Mouse (Mus musculus) kidney, embryonic 16.5 days (tissue): ENCODE measurements around the gene Cnnm2. TPM values are rescaled to one million over a fixed set of nuclear protein-coding genes. Genes with fewer than 3 reads are reported as not detected.
"Not testable (repeated sequence)": the region's sequence is repeated elsewhere in the genome, so short reads cannot be mapped to it uniquely, and the experiment has no call there.

Experiments
- ATAC-seq: fragments of 200-750 bp; cut with Nextera tagmentation; 2 replicates; pipeline ENCODE4 v1.8.0; 2017; ENCODE audit warnings: moderate TSS enrichment; ENCODE audit not compliant: low FRiP score, low TSS enrichment
- H3K27ac ChIP-seq: fragments of 300-500 bp; sonication (generic); 2 replicates; pipeline ENCODE4 v1.5.1; 2014; ENCODE audit warnings: low read length
- H3K27me3 ChIP-seq: fragments of 300-500 bp; sonication (generic); 2 replicates; pipeline ENCODE4 v1.6.1; 2014; ENCODE audit warnings: low read length, control low read depth, mixed read lengths; ENCODE audit not compliant: insufficient read depth
- H3K36me3 ChIP-seq: fragments of 300-500 bp; sonication (generic); 2 replicates; pipeline ENCODE4 v1.6.1; 2014; ENCODE audit warnings: low read length, control low read depth, mixed read lengths; ENCODE audit not compliant: insufficient read depth
- H3K4me1 ChIP-seq: fragments of 300-500 bp; sonication (generic); 2 replicates; pipeline ENCODE4 v1.6.1; 2014; ENCODE audit warnings: low read length, control low read depth, mixed read lengths; ENCODE audit not compliant: insufficient read depth
- H3K4me2 ChIP-seq: fragments of 300-500 bp; sonication (generic); replicated peaks from 2 replicates; pipeline ENCODE4 v1.6.1; 2014; ENCODE audit warnings: low read depth, low read length
- H3K4me3 ChIP-seq: fragments of 300-500 bp; sonication (generic); 2 replicates; pipeline ENCODE4 v1.5.1; 2014; ENCODE audit warnings: mild to moderate bottlenecking, low read length
- H3K9ac ChIP-seq: fragments of 300-500 bp; sonication (generic); replicated peaks from 2 replicates; pipeline ENCODE4 v1.6.1; 2014; ENCODE audit warnings: low read length
- H3K9me3 ChIP-seq: fragments of 300-500 bp; sonication (generic); 2 replicates; pipeline ENCODE4 v1.6.1; 2016; ENCODE audit warnings: low read length, control low read depth
- WGBS: fragments of 180-500 bp; shearing (Covaris S2); extraction: QIAGEN DNeasy Blood & Tissue Kit; methylation state at CpG from one replicate; pipeline ENCODE4 v1.1.7; 2014; 5-methylcytosine and 5-hydroxymethylcytosine counted together
- polyA plus RNA-seq: library from polyadenylated mRNA; unstranded; fragments of >200 nt; fragmentation: Nextera tagmentation; extraction: Ambion mirVana; gene quantifications from 2 replicates; pipeline ENCODE4 v1.2.1, GENCODE M21; 2015

Cnnm2 gene
- polyA plus RNA-seq, 1 experiment from 2014 or later, result 7.3 TPM

- Histone ChIP-seq H3K27me3 (no peaks in the 10 kb centered on the region), H3K4me1 (peaks cover 7% of the 10 kb centered on the region; the same call in 1 of the 2 replicates), H3K4me2 (no peak overlapping the region), H3K4me3 (no peak overlapping the region), H3K9ac (no peak overlapping the region), H3K36me3 (no peaks in the 10 kb centered on the region), H3K27ac (no peak overlapping the region), H3K9me3 (no peaks in the 10 kb centered on the region; the same call in 1 of the 2 replicates)
- 92% methylated on average over 10 of the region's 10 CpGs for WGBS
- no peak for ATAC-seq
Observed at GRCm38 (mm10) chr19:46731351-46731750, 30.0 kb upstream of the Cnnm2 start.

GRCm38 (mm10) chr19:46732673-46733072 is 28.7 kb upstream of the Cnnm2 start:
- not testable (repeated sequence) for H3K9ac ChIP-seq, ATAC-seq, H3K9me3 ChIP-seq, H3K27ac ChIP-seq, H3K4me3 ChIP-seq, H3K4me2 ChIP-seq, H3K36me3 ChIP-seq, H3K4me1 ChIP-seq, H3K27me3 ChIP-seq
- WGBS, result 94% methylated on average over 5 of the region's 5 CpGs

- no peak overlapping the region for H3K9ac ChIP-seq
- no peak for ATAC-seq
- H3K27me3 ChIP-seq, result no peaks in the 10 kb centered on the region
- no peaks in the 10 kb centered on the region for H3K36me3 ChIP-seq
- H3K4me3 ChIP-seq, result no peak overlapping the region
- no peak overlapping the region for H3K4me2 ChIP-seq
- no peaks in the 10 kb centered on the region for H3K4me1 ChIP-seq
- H3K9me3 ChIP-seq, result no peaks in the 10 kb centered on the region
- no peak overlapping the region for H3K27ac ChIP-seq
- WGBS, result 87% methylated on average over 7 of the region's 7 CpGs
Observed at GRCm38 (mm10) chr19:46733626-46734025, 27.8 kb upstream of the Cnnm2 start.

GRCm38 (mm10) chr19:46735241-46735640 is 26.2 kb upstream of the Cnnm2 start:
- Histone ChIP-seq H3K36me3 (no peaks in the 10 kb centered on the region), H3K27me3 (no peaks in the 10 kb centered on the region), H3K27ac (no peak overlapping the region), H3K4me1 (no peaks in the 10 kb centered on the region), H3K9me3 (no peaks in the 10 kb centered on the region), H3K4me2 (no peak overlapping the region), H3K9ac (no peak overlapping the region), H3K4me3 (no peak overlapping the region)
- 65% methylated on average over 5 of the region's 5 CpGs for WGBS
- no peak for ATAC-seq

- H3K27ac ChIP-seq, result no peak overlapping the region
- no peak for ATAC-seq
- no peak overlapping the region for H3K4me2 ChIP-seq
- no peak overlapping the region for H3K9ac ChIP-seq
- WGBS, result 69% methylated on average over 7 of the region's 7 CpGs
- no peak overlapping the region for H3K4me3 ChIP-seq
- H3K4me1 ChIP-seq, result no peaks in the 10 kb centered on the region
- H3K36me3 ChIP-seq, result no peaks in the 10 kb centered on the region
- no peaks in the 10 kb centered on the region for H3K9me3 ChIP-seq
- no peaks in the 10 kb centered on the region for H3K27me3 ChIP-seq
Observed at GRCm38 (mm10) chr19:46737106-46737505, 24.3 kb upstream of the Cnnm2 start.

- no peaks in the 10 kb centered on the region for H3K9me3 ChIP-seq
- no peak overlapping the region for H3K9ac ChIP-seq
- H3K36me3 ChIP-seq, result no peaks in the 10 kb centered on the region
- H3K27me3 ChIP-seq, result no peaks in the 10 kb centered on the region
- no peaks in the 10 kb centered on the region for H3K4me1 ChIP-seq
- no peak overlapping the region for H3K4me3 ChIP-seq
- no peak overlapping the region for H3K27ac ChIP-seq
- no peak for ATAC-seq
- H3K4me2 ChIP-seq, result no peak overlapping the region
- WGBS, result 58% methylated on average over 7 of the region's 7 CpGs
Observed at GRCm38 (mm10) chr19:46740341-46741008, 20.9 kb upstream of the Cnnm2 start.

GRCm38 (mm10) chr19:46741574-46741973 is 19.8 kb upstream of the Cnnm2 start:
- ATAC-seq, result no peak

GRCm38 (mm10) chr19:46744681-46745080 is 16.7 kb upstream of the Cnnm2 start:
- ATAC-seq, result no peak
- no peak overlapping the region for H3K4me3 ChIP-seq
- no peaks in the 10 kb centered on the region for H3K27me3 ChIP-seq
- H3K9me3 ChIP-seq, result no peaks in the 10 kb centered on the region
- no peaks in the 10 kb centered on the region for H3K4me1 ChIP-seq
- H3K36me3 ChIP-seq, result no peaks in the 10 kb centered on the region
- no peak overlapping the region for H3K4me2 ChIP-seq
- H3K27ac ChIP-seq, result no peak overlapping the region
- 66% methylated on average over 9 of the region's 9 CpGs for WGBS
- H3K9ac ChIP-seq, result no peak overlapping the region

More at GRCm38 (mm10) chr19:46741574-46741973, 19.8 kb upstream of the Cnnm2 start:
- H3K27me3 ChIP-seq, result no peaks in the 10 kb centered on the region
- no peaks in the 10 kb centered on the region for H3K9me3 ChIP-seq
- H3K4me3 ChIP-seq, result no peak overlapping the region
- no peaks in the 10 kb centered on the region for H3K4me1 ChIP-seq
- H3K4me2 ChIP-seq, result no peak overlapping the region
- H3K27ac ChIP-seq, result no peak overlapping the region
- 43% methylated on average over 6 of the region's 6 CpGs for WGBS
- no peaks in the 10 kb centered on the region for H3K36me3 ChIP-seq
- no peak overlapping the region for H3K9ac ChIP-seq

- WGBS, result 87% methylated on average over 3 of the region's 3 CpGs
- ATAC-seq, result no peak
- H3K9ac ChIP-seq, result no peak overlapping the region
- H3K36me3 ChIP-seq, result no peaks in the 10 kb centered on the region
- no peak overlapping the region for H3K4me2 ChIP-seq
- no peak overlapping the region for H3K27ac ChIP-seq
- H3K27me3 ChIP-seq, result no peaks in the 10 kb centered on the region
- no peaks in the 10 kb centered on the region for H3K9me3 ChIP-seq
- no peaks in the 10 kb centered on the region for H3K4me1 ChIP-seq
- H3K4me3 ChIP-seq, result no peak overlapping the region
Observed at GRCm38 (mm10) chr19:46747799-46748198, 13.6 kb upstream of the Cnnm2 start.

GRCm38 (mm10) chr19:46752235-46752634 is 9.2 kb upstream of the Cnnm2 start:
- Histone ChIP-seq H3K36me3 (no peaks in the 10 kb centered on the region), H3K4me1 (no peaks in the 10 kb centered on the region), H3K9ac (no peak overlapping the region), H3K27ac (no peak overlapping the region), H3K4me2 (no peak overlapping the region), H3K9me3 (no peaks in the 10 kb centered on the region), H3K27me3 (no peaks in the 10 kb centered on the region), H3K4me3 (no peak overlapping the region)
- ATAC-seq, result no peak
- 80% methylated on average over 5 of the region's 5 CpGs for WGBS
